Mouse (Mus musculus) lung, postnatal 10 days (tissue): ENCODE results near the gene Def8.

Experiments
- DNase-seq: peaks from one replicate; pipeline ENCODE4 v3.0.0; 2021

Gene Def8

GRCm38 (mm10) chr8:123423441-123423840, at the start of gene Def8:
Gene Def8 (plus strand): TSS chr8:123423527.
- DNase-seq = no peak

DNA sequence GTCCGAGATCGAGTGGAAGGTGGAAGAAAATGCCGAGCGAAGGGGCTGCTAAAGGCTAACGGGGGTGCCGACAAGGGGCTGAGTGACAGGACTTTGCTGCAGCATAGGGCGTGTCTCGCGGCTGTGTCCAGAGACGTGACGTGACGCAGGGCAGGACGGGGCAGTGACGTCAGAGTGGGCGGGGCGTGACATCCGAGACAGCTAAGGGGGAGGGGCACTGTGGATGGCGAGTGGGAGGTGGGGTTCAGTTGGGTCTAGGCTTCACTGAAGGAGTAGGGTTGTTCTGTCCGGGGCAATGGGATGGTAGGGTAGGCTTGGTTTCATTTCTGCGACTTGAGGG, 49.1 kb upstream of the Def8 start:
- DNase-seq = peak; percentile 97

- DNase-seq = no peak
Measured at GRCm38 (mm10) chr8:123375701-123376100, 47.6 kb upstream of the Def8 start.

- no peak for DNase-seq
Measured at GRCm38 (mm10) chr8:123376106-123376505, 47.2 kb upstream of the Def8 start.

GRCm38 (mm10) chr8:123381711-123382110, 41.6 kb upstream of the Def8 start:
- DNase-seq = no peak

- no peak for DNase-seq
Measured at GRCm38 (mm10) chr8:123382516-123382915, 40.8 kb upstream of the Def8 start.

DNA sequence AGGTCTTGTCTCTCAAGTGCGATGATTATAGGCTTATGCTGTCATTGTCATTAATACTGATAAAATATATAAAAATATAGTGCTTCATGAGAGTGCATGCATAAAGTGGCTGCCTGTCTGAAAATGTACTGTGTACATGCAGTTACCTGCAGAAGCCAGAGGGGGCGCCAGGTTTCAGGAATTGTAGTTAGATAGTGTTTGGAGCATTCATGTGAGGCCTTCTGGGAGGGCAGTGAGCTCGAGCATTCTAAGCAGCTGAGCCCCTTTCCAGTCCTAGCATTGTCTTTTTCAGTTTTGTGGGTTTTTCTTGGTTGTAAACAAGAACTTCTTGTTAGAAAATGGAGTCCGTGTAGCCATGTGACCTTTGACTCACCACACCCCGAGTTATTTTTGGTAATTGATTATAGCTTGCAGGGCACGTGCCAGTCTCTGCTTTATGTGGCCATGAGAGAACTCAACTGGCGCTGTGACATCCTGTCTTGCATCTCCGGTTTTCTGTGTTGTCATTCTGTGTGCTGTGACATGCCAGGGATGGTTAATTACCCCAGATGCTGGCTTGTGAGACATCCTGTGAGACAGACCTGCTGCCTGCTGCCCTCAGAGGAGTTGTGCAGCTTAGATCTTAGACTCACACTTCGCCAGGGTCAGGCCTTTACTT, 38.3 kb upstream of the Def8 start:
- DNase-seq = peak; percentile 50

DNA sequence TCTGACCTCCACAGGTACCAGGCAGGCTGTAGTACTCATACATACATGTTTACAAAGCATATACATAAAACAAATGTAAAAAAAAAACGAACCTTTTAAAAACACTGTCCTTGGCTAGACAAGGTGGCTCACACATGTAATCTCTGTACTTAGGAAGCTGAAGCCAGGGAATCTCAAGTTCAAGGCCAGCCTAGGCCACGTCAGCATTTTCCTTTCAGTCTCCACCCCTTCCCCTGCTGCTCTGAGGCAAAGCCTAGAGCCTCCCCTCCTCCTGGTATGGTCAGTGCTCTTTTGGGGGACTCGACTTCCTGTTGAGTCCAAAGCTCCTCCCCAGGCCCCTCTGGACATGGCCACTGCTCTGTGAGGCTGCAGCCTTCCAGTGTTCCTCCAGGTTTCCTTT, 36.3 kb upstream of the Def8 start:
- DNase-seq = no peak

DNA sequence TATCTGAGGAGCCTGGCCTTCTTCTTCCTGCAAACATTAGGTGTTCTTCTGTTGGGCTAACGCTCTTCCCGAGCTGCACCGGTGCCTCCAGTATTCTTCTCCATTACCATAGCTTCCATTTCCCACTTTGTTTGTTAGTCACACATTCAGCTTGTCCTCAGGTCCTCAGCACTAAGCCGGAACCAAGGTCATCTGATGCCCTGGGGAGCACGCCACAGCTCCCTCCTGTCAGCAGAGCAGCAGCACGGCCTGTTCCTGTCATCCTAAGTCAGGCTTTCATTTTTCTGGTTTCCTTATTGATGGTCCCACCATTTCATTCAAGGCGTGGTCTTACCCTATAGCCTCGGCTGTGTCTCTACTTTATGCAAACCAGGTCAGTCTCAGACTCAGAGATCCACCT, 35.5 kb upstream of the Def8 start:
- no peak for DNase-seq

DNA sequence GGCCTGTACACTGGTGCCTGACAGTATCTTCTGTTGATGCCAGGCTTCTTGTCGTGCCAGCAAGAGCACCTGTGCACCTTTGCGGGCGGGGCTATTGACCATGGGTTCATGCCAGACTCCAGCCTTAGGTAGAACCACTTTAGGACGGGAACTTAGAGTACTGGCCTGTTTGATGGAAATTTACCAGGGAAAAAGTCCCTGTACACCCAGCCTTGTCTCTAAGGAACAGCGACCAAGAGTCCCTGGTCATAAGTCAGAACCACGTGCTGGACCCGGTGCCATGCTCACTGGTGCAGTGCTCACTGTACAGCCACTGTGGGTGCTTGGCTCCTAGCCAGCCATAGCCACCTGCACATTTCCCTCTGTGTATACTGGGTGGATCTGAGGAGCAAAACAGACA, 34.3 kb upstream of the Def8 start:
- no peak for DNase-seq

GRCm38 (mm10) chr8:123398308-123398707, 25.0 kb upstream of the Def8 start:
- no peak for DNase-seq

- no peak for DNase-seq
Measured at GRCm38 (mm10) chr8:123401936-123402335, 21.4 kb upstream of the Def8 start.

DNA sequence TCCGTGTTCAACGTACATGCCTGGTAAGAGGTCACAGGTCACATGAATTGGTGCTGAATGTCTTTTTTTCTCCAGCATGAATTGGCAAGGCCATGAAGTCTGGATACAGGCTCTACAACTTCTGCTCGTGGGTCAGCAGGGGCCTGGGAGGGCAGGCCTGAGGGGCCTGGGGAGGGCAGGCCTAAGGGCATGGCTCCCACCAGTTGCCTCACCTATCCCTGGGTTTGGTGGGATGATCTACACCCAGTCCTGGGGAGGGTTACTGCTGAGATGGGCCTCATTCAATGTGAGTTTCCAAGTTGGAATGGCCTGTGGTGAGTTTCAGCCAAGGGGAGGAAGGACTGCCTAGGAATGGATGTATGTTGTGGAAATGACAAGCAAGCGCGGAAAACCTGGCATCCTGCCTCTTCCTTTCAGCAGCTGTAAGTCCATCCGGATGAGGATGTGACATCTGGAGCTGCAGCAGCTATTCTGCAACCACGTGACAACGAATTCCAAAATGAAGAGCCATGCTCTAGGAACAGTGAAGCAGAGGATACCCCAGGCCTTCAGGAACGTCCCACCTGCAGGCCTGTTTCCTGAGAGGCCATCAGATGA, 20.5 kb upstream of the Def8 start:
- no peak for DNase-seq

DNA sequence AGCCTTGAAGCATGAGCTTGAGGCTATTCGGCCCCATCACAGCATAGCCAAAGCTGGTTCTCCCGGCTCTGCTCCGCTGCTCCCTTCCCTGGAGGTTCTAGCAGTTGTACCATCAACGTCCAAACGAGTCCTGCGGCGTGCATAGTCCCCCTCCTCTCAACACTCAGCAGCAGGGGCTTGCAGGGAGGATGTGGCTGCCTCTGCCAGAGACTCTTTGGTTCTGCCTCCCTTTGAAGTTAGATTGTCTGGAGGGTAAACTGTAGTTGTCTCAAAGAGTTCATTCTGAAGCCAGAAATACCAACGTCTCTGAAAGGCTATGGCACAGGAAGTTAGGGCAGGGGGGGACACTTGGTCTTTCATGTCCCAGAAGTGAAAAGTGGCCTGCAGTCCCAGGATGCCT, 18.8 kb upstream of the Def8 start:
- DNase-seq = no peak

DNA sequence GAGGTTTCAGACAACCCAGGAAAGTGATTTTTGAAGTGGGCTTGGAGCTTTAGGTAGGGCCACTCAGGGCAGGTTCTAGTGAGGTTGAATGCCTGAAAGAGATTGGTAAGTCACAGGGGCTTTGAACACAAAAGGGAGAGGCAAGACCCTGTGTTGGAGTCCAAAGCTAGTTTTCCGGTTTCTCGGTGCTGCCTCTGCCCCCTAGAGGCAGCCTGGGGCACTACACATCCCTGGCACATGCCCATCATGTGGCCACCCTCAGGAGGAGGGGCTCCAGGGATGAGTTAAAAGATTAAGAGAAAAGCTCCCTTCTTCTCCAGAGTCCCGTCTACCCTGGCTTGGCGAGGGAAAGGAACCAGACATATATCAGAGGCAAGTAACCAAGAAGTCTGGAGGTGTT, 16.5 kb upstream of the Def8 start, which contains the start of gene Mc1r:
Gene Mc1r, plus strand, starts transcription at position 322 of the 400 bp plus-strand sequence.
- peak; percentile 75 for DNase-seq

- DNase-seq = no peak
Measured at GRCm38 (mm10) chr8:123407612-123408011, 15.7 kb upstream of the Def8 start.

- DNase-seq = no peak
Measured at GRCm38 (mm10) chr8:123408586-123409544, 14.5 kb upstream of the Def8 start.

DNA sequence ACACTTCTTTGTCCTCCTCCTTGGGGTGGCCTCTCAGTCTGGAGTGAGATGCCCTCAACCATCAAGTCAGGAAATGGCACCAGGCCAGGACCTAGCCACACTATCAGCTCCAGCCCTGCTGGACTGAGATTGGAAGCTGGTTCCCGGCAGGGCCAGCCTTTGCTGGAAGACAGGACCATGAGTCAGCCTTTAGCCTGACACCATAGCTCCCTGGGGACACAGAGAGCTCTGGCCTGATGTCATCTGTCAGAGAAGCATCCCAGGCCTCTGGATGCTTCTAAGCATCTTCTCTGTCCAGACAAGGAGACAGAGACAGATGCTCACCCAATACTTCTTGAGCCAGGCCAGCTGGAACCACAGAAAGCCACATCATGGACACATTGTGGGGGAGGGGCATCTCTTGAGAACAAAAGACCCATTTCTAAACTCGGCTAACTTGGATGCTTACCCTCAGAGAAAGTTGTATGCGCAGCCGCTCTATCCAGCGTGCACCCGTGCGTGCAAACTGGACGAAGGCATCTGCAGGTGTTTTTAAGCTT, 13.2 kb upstream of the Def8 start:
- peak; percentile 36 for DNase-seq

- no peak for DNase-seq
Measured at GRCm38 (mm10) chr8:123410788-123411187, 12.5 kb upstream of the Def8 start.

DNA sequence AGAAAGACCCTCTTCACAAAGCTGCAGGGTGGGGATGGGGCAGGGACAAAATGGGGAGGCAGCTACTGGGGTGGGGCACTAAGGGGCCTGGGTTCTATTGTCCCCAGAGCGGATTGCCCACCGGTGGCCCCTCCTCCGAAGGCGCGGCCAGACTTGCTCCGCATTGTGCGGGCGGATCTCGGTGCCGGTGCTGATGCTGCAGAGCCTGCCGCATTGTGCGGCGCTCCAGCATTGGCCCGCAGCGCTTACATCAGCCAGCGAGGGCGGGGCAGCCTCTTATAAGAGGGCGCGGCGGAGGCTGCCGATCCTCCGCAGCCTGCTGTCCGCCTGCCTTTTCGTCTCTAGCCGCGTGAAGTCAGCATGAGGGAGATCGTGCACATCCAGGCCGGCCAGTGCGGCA, 12.1 kb upstream of the Def8 start, which contains the start of gene Tubb3:
Gene Tubb3, plus strand, starts transcription at position 179 of the 400 bp plus-strand sequence.
- DNase-seq = no peak

DNA sequence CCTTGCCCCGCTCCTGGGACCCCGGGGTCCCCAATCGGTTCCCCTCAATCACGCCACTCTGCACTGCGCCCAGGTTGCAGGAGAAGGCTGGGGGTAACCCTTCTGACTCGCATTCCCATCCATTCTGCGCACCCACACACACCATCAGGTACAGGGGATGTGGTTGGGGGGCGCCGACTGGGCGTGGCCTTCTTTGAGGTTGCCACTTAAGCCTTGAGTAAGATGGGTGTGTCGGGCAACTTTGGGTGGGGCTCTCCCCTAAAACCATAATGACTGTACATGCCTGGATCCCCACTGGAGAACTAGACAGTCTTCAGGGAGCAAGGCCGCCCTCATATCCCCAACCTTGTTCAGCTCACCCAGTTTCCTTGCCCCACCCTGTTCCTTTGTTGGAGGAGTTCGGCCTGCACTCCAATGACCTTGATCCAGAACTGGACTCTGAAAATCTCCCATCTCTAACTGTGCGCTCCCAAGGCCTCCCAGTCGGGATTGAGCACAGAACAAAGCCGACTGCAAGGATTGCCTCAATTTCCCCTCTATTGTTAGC, 11.5 kb upstream of the Def8 start:
- no peak for DNase-seq

GRCm38 (mm10) chr8:123412560-123413170, 10.7 kb upstream of the Def8 start:
- no peak for DNase-seq

DNA sequence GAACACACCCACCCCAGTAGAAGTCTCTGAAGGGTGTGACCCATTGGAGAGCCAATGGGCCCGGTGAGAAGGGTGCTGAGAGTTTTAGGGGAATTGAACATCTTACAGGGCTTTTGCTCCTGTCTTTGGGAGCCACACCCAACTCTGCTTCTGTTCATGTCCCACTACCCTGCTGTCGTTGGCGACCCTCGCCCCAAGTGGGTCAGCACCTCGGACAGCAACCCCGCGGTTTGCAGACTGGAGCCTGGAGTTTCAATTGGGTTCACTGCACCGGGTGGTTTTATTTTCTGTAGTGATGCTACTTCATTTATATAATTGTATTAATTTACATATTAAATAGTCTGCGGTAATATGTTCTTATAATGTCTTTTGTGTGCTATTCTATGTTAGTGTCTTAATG, 9.1 kb upstream of the Def8 start:
- DNase-seq = no peak
